ENCODE assay signal across 1 mouse cellular context in genomic region chr4:126256967-126257881, GRCm38 (mm10).
TF ChIP-seq lines count a peak whose summit lies in the region.

No protein-coding gene starts in this region.

TF ChIP-seq in CH12.LX, 34 proteins besides CTCF, POLR2A, EP300 and RAD21 (continued from another document):
- TF ChIP-seq CHD2 (IDR thresholded peaks at IDR 0.05; ENCODE audit: low read length) = peak; percentile 43
